Mouse (Mus musculus): Measurements from ENCODE around the gene Fez1. TPM values are rescaled to one million over a fixed set of nuclear protein-coding genes. Genes with fewer than 3 reads are reported as not detected.

Gene Fez1
- total RNA-seq, 1 experiment from 2014 or later, result 4.7 TPM

- DNase-seq, result no peak
Measured at GRCm38 (mm10) chr9:36833914-36834313, 12.2 kb downstream of the Fez1 start.

GRCm38 (mm10) chr9:36846346-36846745, 24.7 kb downstream of the Fez1 start:
- DNase-seq, result no peak

- no peak for DNase-seq
Measured at GRCm38 (mm10) chr9:36848661-36849060, 27.0 kb downstream of the Fez1 start.

GRCm38 (mm10) chr9:36850091-36850490, 28.4 kb downstream of the Fez1 start:
- DNase-seq, result no peak

GRCm38 (mm10) chr9:36852175-36852574, 30.5 kb downstream of the Fez1 start:
- no peak for DNase-seq

GRCm38 (mm10) chr9:36856351-36856750, 34.7 kb downstream of the Fez1 start:
- no peak for DNase-seq

GRCm38 (mm10) chr9:36857476-36858117, 35.9 kb downstream of the Fez1 start:
- no peak for DNase-seq

GRCm38 (mm10) chr9:36858677-36859076, 37.0 kb downstream of the Fez1 start:
- no peak for DNase-seq

- DNase-seq, result no peak
Measured at GRCm38 (mm10) chr9:36862576-36862975, 40.9 kb downstream of the Fez1 start.

GRCm38 (mm10) chr9:36863694-36864093, 42.0 kb downstream of the Fez1 start:
- DNase-seq, result no peak

GRCm38 (mm10) chr9:36864862-36865813, 43.5 kb downstream of the Fez1 start:
- no peak for DNase-seq

- DNase-seq, result no peak
Measured at GRCm38 (mm10) chr9:36868662-36869061, 47.0 kb downstream of the Fez1 start.

- DNase-seq, result no peak
Measured at GRCm38 (mm10) chr9:36870263-36870662, 48.6 kb downstream of the Fez1 start.

- no peak for DNase-seq
Measured at GRCm38 (mm10) chr9:36873796-36874195, 52.1 kb downstream of the Fez1 start.

- DNase-seq, result no peak
Measured at GRCm38 (mm10) chr9:36876313-36876712, 54.6 kb downstream of the Fez1 start.

GRCm38 (mm10) chr9:36876787-36877186, 55.1 kb downstream of the Fez1 start:
- DNase-seq, result no peak

- DNase-seq, result no peak
Measured at GRCm38 (mm10) chr9:36881615-36882014, 60.0 kb downstream of the Fez1 start.

- no peak for DNase-seq
Measured at GRCm38 (mm10) chr9:36882034-36882745, 60.5 kb downstream of the Fez1 start.

- DNase-seq, result no peak
Measured at GRCm38 (mm10) chr9:36883569-36883968, 61.9 kb downstream of the Fez1 start.

- peak; percentile 21 for DNase-seq
Measured at GRCm38 (mm10) chr9:36885237-36885636, 63.6 kb downstream of the Fez1 start.

GRCm38 (mm10) chr9:36890552-36890951, 68.9 kb downstream of the Fez1 start:
- DNase-seq, result peak; percentile 41

- no peak for DNase-seq
Measured at GRCm38 (mm10) chr9:36893413-36893990, 71.8 kb downstream of the Fez1 start.

All from adrenal gland, postnatal 25 days (tissue).